Mouse (Mus musculus): ENCODE data around the gene Col4a4.

GRCm38 (mm10) chr1:82432919-82433648, 153.6 kb downstream of the Col4a4 start:
- TF ChIP-seq CTCF (IDR thresholded peaks at IDR 0.05) (peak; percentile 87), EP300 (IDR thresholded peaks at IDR 0.05; ENCODE audit: insufficient read depth, low read depth, low read length) (peak; percentile 80; the same call in 1 of the 2 replicates)
